ENCODE assay signal across 12 mouse cellular contexts in the genomic region with DNA sequence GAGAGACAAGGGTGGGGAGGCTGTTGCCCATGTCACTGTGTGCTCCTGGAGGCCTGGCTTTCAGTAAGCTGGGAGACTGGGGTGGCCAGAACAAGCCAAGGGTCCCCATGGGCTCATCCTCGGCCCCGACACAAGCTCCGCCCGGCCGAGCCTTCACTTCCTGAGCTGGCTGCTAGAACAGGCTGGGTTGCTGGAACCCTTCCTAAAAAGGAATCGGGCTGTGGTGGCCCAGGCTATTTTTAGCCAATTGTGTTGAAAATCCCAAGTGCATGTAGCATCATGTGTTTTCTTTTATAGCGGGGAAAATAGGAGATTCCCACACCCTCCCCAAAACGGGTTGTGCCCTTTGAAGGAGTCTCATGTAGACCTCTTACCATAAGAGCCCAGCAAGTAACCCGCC.
DNase-seq lines count a peak whose midpoint lies in the region; ATAC-seq and TF ChIP-seq lines count a peak whose summit lies in the region.
"Had no signal": no experiment of that assay in that cellular context is flagged by ENCODE, and none has a peak within 500 bp of the region (broad histone marks: within the 10 kb centered on the region; RNA-seq: fewer than 3 reads in every experiment).

No protein-coding gene starts in this region.

- TF ChIP-seq POLR2A in small intestine, adult 2 months (IDR thresholded peaks at IDR 0.05; ENCODE audit: low read depth, low read length): no peak

- peak; percentile 64 for DNase-seq in embryonic facial prominence, embryonic 14.5 days (ENCODE audit: low spot score)
- no peak for DNase-seq in embryonic facial prominence, embryonic 10.5 days (ENCODE audit: low spot score)
- peak; percentile 37 for DNase-seq in lung, postnatal 14 days
- DNase-seq in lung, postnatal 25 days (ENCODE audit: low spot score): no peak
- peak; percentile 75 to 81 for DNase-seq in heart, postnatal 10 days
- no peak for DNase-seq in thymus, postnatal 4 days
- no peak for DNase-seq in ovary, adult 18-20 months (ENCODE audit: low spot score)
- DNase-seq: liver, embryonic 13.5 days; retina, postnatal 1 day; thymus, postnatal 36 days had no signal

- no peak for TF ChIP-seq CTCF in small intestine, adult 2 months (IDR thresholded peaks at IDR 0.05; ENCODE audit: extremely low read depth, insufficient read length, insufficient replicate concordance, low read depth, low read length)

- no peaks in the 10 kb centered on the region for H3K27me3 ChIP-seq in embryonic facial prominence, embryonic 14.5 days (replicated peaks; ENCODE audit: control insufficient read depth, insufficient read depth, low read length)
- peaks cover under 1% of the 10 kb centered on the region; the same call in 1 of the 2 replicates for H3K27me3 ChIP-seq in embryonic facial prominence, embryonic 10.5 days (replicated peaks; ENCODE audit: low read depth, poor library complexity, severe bottlenecking)
- no peaks in the 10 kb centered on the region for H3K27me3 ChIP-seq in small intestine, adult 2 months (ENCODE audit: control insufficient read depth, insufficient read depth, low read length)
- H3K27me3 ChIP-seq: liver, embryonic 13.5 days had no signal

- H3K4me2 ChIP-seq in embryonic facial prominence, embryonic 14.5 days (ENCODE audit: low read depth, low read length): no peak overlapping the region
- H3K4me2 ChIP-seq: liver, embryonic 13.5 days had no signal

- 77% methylated on average over 9 of the region's 9 CpGs for WGBS in embryonic facial prominence, embryonic 14.5 days
- 91% methylated on average over 9 of the region's 9 CpGs for whole genome bisulfite sequencing in embryonic facial prominence, embryonic 10.5 days
- WGBS in small intestine, adult 2 months: 76% methylated on average over 9 of the region's 9 CpGs

- no peak overlapping the region for H3K9ac ChIP-seq in embryonic facial prominence, embryonic 14.5 days (ENCODE audit: low read depth, low read length)
- H3K9ac ChIP-seq: liver, embryonic 13.5 days had no signal

- no peaks in the 10 kb centered on the region for H3K36me3 ChIP-seq in embryonic facial prominence, embryonic 14.5 days (ENCODE audit: control insufficient read depth, insufficient read depth, low read length)
- no peaks in the 10 kb centered on the region for H3K36me3 ChIP-seq in embryonic facial prominence, embryonic 10.5 days (replicated peaks)
- no peaks in the 10 kb centered on the region for H3K36me3 ChIP-seq in small intestine, adult 2 months (ENCODE audit: control insufficient read depth, insufficient read depth, low read length)
- H3K36me3 ChIP-seq: liver, embryonic 13.5 days; midbrain, embryonic 10.5 days had no signal

- intact Hi-C loops in heart, postnatal 10 days (cut with DNase I): no loop called here

- ATAC-seq in embryonic facial prominence, embryonic 14.5 days (ENCODE audit: low read depth): no peak

- H3K27ac ChIP-seq in embryonic facial prominence, embryonic 14.5 days (replicated peaks; ENCODE audit: low read depth, low read length): peak overlapping the region; percentile 45
- H3K27ac ChIP-seq in embryonic facial prominence, embryonic 10.5 days (replicated peaks): no peak overlapping the region
- 0 out of 2 replicates have a peak overlapping the region, but pooled peaks have one; percentile 49 for H3K27ac ChIP-seq in small intestine, adult 2 months (ENCODE audit: insufficient read depth, low read depth, low read length)
- H3K27ac ChIP-seq: liver, embryonic 13.5 days had no signal

- H3K9me3 ChIP-seq in embryonic facial prominence, embryonic 14.5 days (ENCODE audit: control insufficient read depth, low read length): peaks cover 7% of the 10 kb centered on the region; the same call in 1 of the 2 replicates
- no peaks in the 10 kb centered on the region for H3K9me3 ChIP-seq in embryonic facial prominence, embryonic 10.5 days
- H3K9me3 ChIP-seq: liver, embryonic 13.5 days; midbrain, embryonic 10.5 days had no signal

- H3K4me1 ChIP-seq in embryonic facial prominence, embryonic 14.5 days (ENCODE audit: control insufficient read depth, insufficient read depth, low read length): peaks cover 29% of the 10 kb centered on the region
- H3K4me1 ChIP-seq in embryonic facial prominence, embryonic 10.5 days: peaks cover 33% of the 10 kb centered on the region
- peaks cover 30% of the 10 kb centered on the region for H3K4me1 ChIP-seq in small intestine, adult 2 months (ENCODE audit: control insufficient read depth, insufficient read depth, insufficient read length, low read length)

- no peak overlapping the region for H3K4me3 ChIP-seq in embryonic facial prominence, embryonic 14.5 days (ENCODE audit: low read depth, low read length)
- no peak overlapping the region for H3K4me3 ChIP-seq in embryonic facial prominence, embryonic 10.5 days
- H3K4me3 ChIP-seq in small intestine, adult 2 months (ENCODE audit: low read depth, low read length): no peak overlapping the region
- H3K4me3 ChIP-seq: liver, embryonic 13.5 days; midbrain, embryonic 10.5 days had no signal

Comparison
In these comparisons a context has a peak if more than half of its experiments do, and no peak if none do; other contexts are left out.
1. DNase-seq: peak in embryonic facial prominence, embryonic 14.5 days (single experiment), lung, postnatal 14 days (single experiment) and heart, postnatal 10 days (2 of 2); none in embryonic facial prominence, embryonic 10.5 days (single experiment), lung, postnatal 25 days (single experiment), thymus, postnatal 4 days (single experiment) and ovary, adult 18-20 months (single experiment).